Mouse (Mus musculus) limb, embryonic 15.5 days (tissue): Measurements from ENCODE around the gene Tacc2. TPM values are rescaled to one million over a fixed set of nuclear protein-coding genes. Genes with fewer than 3 reads are reported as not detected.
"Not testable (repeated sequence)": the region's sequence is repeated elsewhere in the genome, so short reads cannot be mapped to it uniquely, and the experiment has no call there.

Source experiments
- ATAC-seq: fragments of 200-750 bp; cut with Nextera tagmentation; 2 replicates; pipeline ENCODE4 v1.8.0; 2017; ENCODE audit warnings: low read depth, moderate TSS enrichment; ENCODE audit not compliant: insufficient number of reproducible peaks, low FRiP score, low TSS enrichment
- H3K27ac ChIP-seq: fragments of 300-500 bp; sonication (generic); 2 replicates; pipeline ENCODE4 v1.5.1; 2015; ENCODE audit warnings: moderate library complexity, mild to moderate bottlenecking, inconsistent platforms
- H3K27me3 ChIP-seq: fragments of 300-500 bp; sonication (generic); 2 replicates; pipeline ENCODE4 v1.6.1; 2015; ENCODE audit warnings: inconsistent platforms
- H3K36me3 ChIP-seq: fragments of 300-500 bp; sonication (generic); 2 replicates; pipeline ENCODE4 v1.6.1; 2015; ENCODE audit warnings: inconsistent platforms
- H3K4me1 ChIP-seq: fragments of 300-500 bp; sonication (generic); 2 replicates; pipeline ENCODE4 v1.6.1; 2015; ENCODE audit warnings: inconsistent platforms
- H3K4me2 ChIP-seq: fragments of 300-500 bp; sonication (generic); 2 replicates; pipeline ENCODE4 v1.6.1; 2015; ENCODE audit warnings: mild to moderate bottlenecking, inconsistent platforms
- H3K4me3 ChIP-seq: fragments of 300-500 bp; sonication (generic); 2 replicates; pipeline ENCODE4 v1.5.1; 2015; ENCODE audit warnings: mild to moderate bottlenecking, inconsistent platforms
- H3K9ac ChIP-seq: fragments of 300-500 bp; sonication (generic); 2 replicates; pipeline ENCODE4 v1.6.1; 2015; ENCODE audit warnings: inconsistent platforms
- H3K9me3 ChIP-seq: fragments of 300-500 bp; sonication (generic); 2 replicates; pipeline ENCODE4 v1.6.1; 2016; ENCODE audit warnings: inconsistent platforms
- WGBS: fragments of 180-500 bp; shearing (Covaris S2); methylation state at CpG from one replicate; pipeline ENCODE4 v1.1.7; 2015; 5-methylcytosine and 5-hydroxymethylcytosine counted together
- polyA plus RNA-seq: library from polyadenylated mRNA; unstranded; fragments of >200 nt; fragmentation: Nextera tagmentation; extraction: Ambion mirVana; gene quantifications from 2 replicates; pipeline ENCODE4 v1.2.1, GENCODE M21; 2015

Tacc2 gene
- polyA plus RNA-seq, 1 experiment from 2014 or later, result 31.3 TPM

GRCm38 (mm10) chr7:130596079-130596855 lies 19.0 kb downstream of the Tacc2 start:
- H3K4me3 ChIP-seq, H3K9me3 ChIP-seq, H3K4me2 ChIP-seq, H3K27me3 ChIP-seq, H3K27ac ChIP-seq, ATAC-seq, H3K4me1 ChIP-seq, H3K9ac ChIP-seq, H3K36me3 ChIP-seq: not testable (repeated sequence)
- 49% methylated on average over 9 of the region's 19 CpGs for WGBS

GRCm38 (mm10) chr7:130597546-130597945 lies 20.3 kb downstream of the Tacc2 start:
- Histone ChIP-seq H3K27me3 (no peaks in the 10 kb centered on the region), H3K9me3 (no peaks in the 10 kb centered on the region), H3K36me3 (no peaks in the 10 kb centered on the region), H3K9ac (no peak overlapping the region), H3K27ac (no peak overlapping the region), H3K4me3 (no peak overlapping the region), H3K4me1 (no peaks in the 10 kb centered on the region), H3K4me2 (no peak overlapping the region)
- WGBS, result 52% methylated on average over 6 of the region's 6 CpGs
- no peak for ATAC-seq

- H3K4me3 ChIP-seq, result no peak overlapping the region
- H3K9ac ChIP-seq, result no peak overlapping the region
- no peak overlapping the region for H3K4me2 ChIP-seq
- H3K36me3 ChIP-seq, result no peaks in the 10 kb centered on the region
- WGBS, result 82% methylated on average over 3 of the region's 3 CpGs
- H3K4me1 ChIP-seq, result no peaks in the 10 kb centered on the region
- no peak for ATAC-seq
- no peak overlapping the region for H3K27ac ChIP-seq
- no peaks in the 10 kb centered on the region for H3K9me3 ChIP-seq
- H3K27me3 ChIP-seq, result no peaks in the 10 kb centered on the region
These were observed 22.8 kb downstream of the Tacc2 start for GRCm38 (mm10) chr7:130600074-130600473.

GRCm38 (mm10) chr7:130600546-130600945 lies 23.3 kb downstream of the Tacc2 start:
- Histone ChIP-seq H3K4me2 (no peak overlapping the region), H3K9me3 (no peaks in the 10 kb centered on the region), H3K4me1 (no peaks in the 10 kb centered on the region), H3K27ac (no peak overlapping the region), H3K4me3 (no peak overlapping the region), H3K9ac (no peak overlapping the region), H3K36me3 (no peaks in the 10 kb centered on the region), H3K27me3 (no peaks in the 10 kb centered on the region)
- 81% methylated on average over 2 of the region's 2 CpGs for WGBS
- no peak for ATAC-seq

GRCm38 (mm10) chr7:130602804-130603203 lies 25.6 kb downstream of the Tacc2 start:
- no peaks in the 10 kb centered on the region for H3K4me1 ChIP-seq
- H3K4me2 ChIP-seq, result no peak overlapping the region

GRCm38 (mm10) chr7:130603556-130603955 lies 26.3 kb downstream of the Tacc2 start:
- H3K36me3 ChIP-seq, result no peaks in the 10 kb centered on the region
- no peak overlapping the region for H3K27ac ChIP-seq
- WGBS, result 87% methylated on average over 5 of the region's 5 CpGs
- no peaks in the 10 kb centered on the region for H3K27me3 ChIP-seq
- H3K4me1 ChIP-seq, result no peaks in the 10 kb centered on the region
- no peak overlapping the region for H3K4me2 ChIP-seq
- no peaks in the 10 kb centered on the region for H3K9me3 ChIP-seq
- H3K4me3 ChIP-seq, result no peak overlapping the region
- no peak for ATAC-seq
- H3K9ac ChIP-seq, result no peak overlapping the region

More at GRCm38 (mm10) chr7:130602804-130603203, 25.6 kb downstream of the Tacc2 start:
- no peak overlapping the region for H3K27ac ChIP-seq
- H3K9ac ChIP-seq, result no peak overlapping the region
- H3K4me3 ChIP-seq, result no peak overlapping the region
- 81% methylated on average over 1 of the region's 1 CpGs for WGBS
- no peaks in the 10 kb centered on the region for H3K9me3 ChIP-seq
- no peaks in the 10 kb centered on the region for H3K27me3 ChIP-seq
- no peaks in the 10 kb centered on the region for H3K36me3 ChIP-seq
- ATAC-seq, result no peak

GRCm38 (mm10) chr7:130604390-130604789 lies 27.2 kb downstream of the Tacc2 start:
- H3K4me1 ChIP-seq, result no peaks in the 10 kb centered on the region
- no peak for ATAC-seq
- WGBS, result 61% methylated on average over 2 of the region's 2 CpGs

GRCm38 (mm10) chr7:130605111-130605510 lies 27.9 kb downstream of the Tacc2 start:
- Histone ChIP-seq H3K36me3 (no peaks in the 10 kb centered on the region), H3K27ac (no peak overlapping the region), H3K4me3 (no peak overlapping the region), H3K27me3 (no peaks in the 10 kb centered on the region), H3K9me3 (no peaks in the 10 kb centered on the region), H3K4me2 (no peak overlapping the region), H3K9ac (no peak overlapping the region), H3K4me1 (no peaks in the 10 kb centered on the region)
- ATAC-seq, result no peak
- WGBS, result 12% methylated on average over 6 of the region's 6 CpGs

More at GRCm38 (mm10) chr7:130604390-130604789, 27.2 kb downstream of the Tacc2 start:
- no peaks in the 10 kb centered on the region for H3K9me3 ChIP-seq
- H3K9ac ChIP-seq, result no peak overlapping the region
- H3K4me3 ChIP-seq, result no peak overlapping the region
- no peak overlapping the region for H3K27ac ChIP-seq
- no peaks in the 10 kb centered on the region for H3K36me3 ChIP-seq
- no peak overlapping the region for H3K4me2 ChIP-seq
- H3K27me3 ChIP-seq, result no peaks in the 10 kb centered on the region

- ATAC-seq, result no peak
- Histone ChIP-seq H3K27ac (no peak overlapping the region), H3K9ac (no peak overlapping the region), H3K4me1 (no peaks in the 10 kb centered on the region), H3K27me3 (no peaks in the 10 kb centered on the region), H3K9me3 (no peaks in the 10 kb centered on the region), H3K4me2 (no peak overlapping the region), H3K4me3 (no peak overlapping the region), H3K36me3 (no peaks in the 10 kb centered on the region)
- WGBS, result 39% methylated on average over 4 of the region's 4 CpGs
These were observed 29.7 kb downstream of the Tacc2 start for GRCm38 (mm10) chr7:130606958-130607357.

GRCm38 (mm10) chr7:130613973-130614372 lies 36.7 kb downstream of the Tacc2 start:
- Histone ChIP-seq H3K4me1 (no peaks in the 10 kb centered on the region), H3K4me3 (no peak overlapping the region), H3K9ac (no peak overlapping the region), H3K27me3 (no peaks in the 10 kb centered on the region), H3K4me2 (no peak overlapping the region), H3K36me3 (no peaks in the 10 kb centered on the region), H3K27ac (no peak overlapping the region), H3K9me3 (no peaks in the 10 kb centered on the region)
- ATAC-seq, result no peak
- WGBS, result 56% methylated on average over 4 of the region's 4 CpGs

- Histone ChIP-seq H3K9ac (no peak overlapping the region), H3K27ac (no peak overlapping the region), H3K27me3 (no peaks in the 10 kb centered on the region), H3K9me3 (no peaks in the 10 kb centered on the region), H3K4me2 (no peak overlapping the region), H3K36me3 (no peaks in the 10 kb centered on the region), H3K4me1 (no peaks in the 10 kb centered on the region; the same call in 1 of the 2 replicates), H3K4me3 (no peak overlapping the region)
- WGBS, result 90% methylated on average over 3 of the region's 3 CpGs
- ATAC-seq, result no peak
These were observed 40.4 kb downstream of the Tacc2 start for GRCm38 (mm10) chr7:130617591-130617990.

- Histone ChIP-seq H3K27me3 (no peaks in the 10 kb centered on the region), H3K4me3 (no peak overlapping the region), H3K9me3 (no peaks in the 10 kb centered on the region), H3K9ac (no peak overlapping the region), H3K4me1 (peaks cover 6% of the 10 kb centered on the region; the same call in 1 of the 2 replicates), H3K4me2 (no peak overlapping the region), H3K36me3 (no peaks in the 10 kb centered on the region), H3K27ac (no peak overlapping the region)
- 78% methylated on average over 2 of the region's 2 CpGs for WGBS
- no peak for ATAC-seq
These were observed 43.8 kb downstream of the Tacc2 start for GRCm38 (mm10) chr7:130621068-130621467.
